Mouse (Mus musculus): Measurements from ENCODE around the gene Piezo1.
"Not testable (repeated sequence)": the region's sequence is repeated elsewhere in the genome, so short reads cannot be mapped to it uniquely, and the experiment has no call there.

Gene Piezo1

GRCm38 (mm10) chr8:122551265-122552051, at the start of gene Piezo1:
Piezo1 (minus strand) TSS chr8:122551329.
- peak; percentile 97 for DNase-seq

- DNase-seq = no peak
Observed at GRCm38 (mm10) chr8:122600666-122601065, 49.5 kb upstream of the Piezo1 start.

- DNase-seq = no peak
Observed at GRCm38 (mm10) chr8:122596031-122596430, 44.9 kb upstream of the Piezo1 start.

GRCm38 (mm10) chr8:122593783-122594507, 42.8 kb upstream of the Piezo1 start:
- DNase-seq = no peak

GRCm38 (mm10) chr8:122593240-122593639, 42.1 kb upstream of the Piezo1 start:
- DNase-seq = no peak

GRCm38 (mm10) chr8:122586749-122587148, 35.6 kb upstream of the Piezo1 start:
- no peak for DNase-seq

- DNase-seq = peak in 1 of 2 experiments; percentile 60
Observed at GRCm38 (mm10) chr8:122586171-122586570, 35.0 kb upstream of the Piezo1 start.

- no peak for DNase-seq
Observed at GRCm38 (mm10) chr8:122585411-122585891, 34.3 kb upstream of the Piezo1 start.

GRCm38 (mm10) chr8:122584981-122585380, 33.9 kb upstream of the Piezo1 start:
- DNase-seq = no peak

- DNase-seq = no peak
Observed at GRCm38 (mm10) chr8:122580926-122581325, 29.8 kb upstream of the Piezo1 start.

- peak in 1 of 2 experiments; percentile 60 for DNase-seq
Observed at GRCm38 (mm10) chr8:122579196-122579595, 28.1 kb upstream of the Piezo1 start.

GRCm38 (mm10) chr8:122577116-122577515, 26.0 kb upstream of the Piezo1 start:
- no peak for DNase-seq

- peak; percentile 96 to 97 for DNase-seq
Observed at GRCm38 (mm10) chr8:122576648-122577022, 25.5 kb upstream of the Piezo1 start, which contains the start of gene Aprt. Aprt (minus strand) TSS chr8:122576909.

- no peak for DNase-seq
Observed at GRCm38 (mm10) chr8:122575735-122576647, 24.9 kb upstream of the Piezo1 start.

GRCm38 (mm10) chr8:122575286-122575685, 24.2 kb upstream of the Piezo1 start:
- DNase-seq = no peak

- peak in 1 of 2 experiments; percentile 32 for DNase-seq
Observed at GRCm38 (mm10) chr8:122574667-122575251, 23.6 kb upstream of the Piezo1 start.

GRCm38 (mm10) chr8:122574264-122574663, 23.1 kb upstream of the Piezo1 start:
- no peak for DNase-seq

- DNase-seq = no peak
Observed at GRCm38 (mm10) chr8:122573577-122573976, 22.4 kb upstream of the Piezo1 start.

- not testable (repeated sequence) for DNase-seq
Observed at GRCm38 (mm10) chr8:122573176-122573575, 22.0 kb upstream of the Piezo1 start.

- DNase-seq = no peak
Observed at GRCm38 (mm10) chr8:122572751-122573150, 21.6 kb upstream of the Piezo1 start.

- DNase-seq = no peak
Observed at GRCm38 (mm10) chr8:122571750-122572267, 20.7 kb upstream of the Piezo1 start.

GRCm38 (mm10) chr8:122571153-122571552, 20.0 kb upstream of the Piezo1 start:
- no peak for DNase-seq
